Mouse (Mus musculus) MN1 (cell line): ENCODE data around the gene Ddx5.
"Not testable (repeated sequence)": the region's sequence is repeated elsewhere in the genome, so short reads cannot be mapped to it uniquely, and the experiment has no call there.

ENCODE experiments used
- DNase-seq: peaks from one replicate; pipeline ENCODE4 v3.0.0-alpha.2; 2016; ENCODE audit warnings: low spot score

Gene Ddx5

DNA sequence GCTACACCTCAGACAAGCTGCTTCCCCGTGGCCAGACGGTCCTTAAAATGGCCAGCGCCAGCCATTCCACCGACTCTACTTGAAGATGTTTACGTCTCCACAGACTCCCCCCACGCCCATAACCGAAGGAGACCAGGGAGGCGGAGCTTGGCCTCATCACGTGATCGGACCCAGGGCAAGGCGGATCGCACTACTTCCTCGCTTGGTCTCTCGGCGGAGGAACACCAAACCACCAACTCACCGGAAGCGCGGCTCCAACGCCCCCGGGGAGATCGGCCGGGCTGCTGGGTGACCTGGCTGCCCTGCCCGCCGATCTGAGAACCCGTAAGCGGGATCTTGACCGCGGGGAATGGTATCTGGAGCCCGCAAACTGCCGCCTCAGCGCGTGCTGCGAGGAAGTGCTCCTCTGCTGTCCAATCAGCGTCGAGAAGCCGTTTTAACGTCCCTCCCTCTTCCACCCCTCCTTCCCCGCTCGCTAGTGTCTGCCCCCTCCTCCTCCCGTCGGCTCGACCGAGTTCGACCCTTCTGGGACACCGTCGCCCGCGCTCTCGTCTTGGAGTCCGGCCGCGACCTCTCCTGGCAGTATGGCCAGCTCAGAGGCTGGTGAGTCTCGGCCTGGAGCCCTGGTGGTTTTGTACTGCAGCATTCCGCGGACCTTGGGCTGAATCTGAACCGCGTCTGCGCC, at the start of gene Ddx5, which contains the start of gene Cep95:
Gene Ddx5 (minus strand): TSS at position 411 of the 685 bp plus-strand sequence.
Gene Cep95 (plus strand): TSS at position 478 of the 685 bp plus-strand sequence.
- peak; percentile 97 for DNase-seq

DNA sequence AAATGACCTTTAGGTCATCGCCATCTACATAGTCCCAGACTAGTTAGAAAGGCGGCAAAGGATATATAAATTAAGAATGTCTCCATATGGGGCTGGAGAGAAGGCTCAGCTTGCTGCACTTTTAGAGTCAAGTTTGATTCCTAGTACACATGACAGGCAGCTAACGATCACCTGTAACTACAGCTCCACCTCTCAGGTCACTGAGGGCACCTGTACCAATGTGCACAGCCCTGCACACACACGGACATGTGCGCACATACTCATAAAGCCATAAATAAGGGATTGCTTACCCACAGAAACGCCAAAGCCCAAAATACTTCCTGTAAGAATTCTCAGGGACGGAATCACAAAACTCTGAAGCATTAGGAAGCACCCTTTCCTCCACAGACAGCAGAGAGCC, 39.1 kb upstream of the Ddx5 start:
- DNase-seq = no peak

DNA sequence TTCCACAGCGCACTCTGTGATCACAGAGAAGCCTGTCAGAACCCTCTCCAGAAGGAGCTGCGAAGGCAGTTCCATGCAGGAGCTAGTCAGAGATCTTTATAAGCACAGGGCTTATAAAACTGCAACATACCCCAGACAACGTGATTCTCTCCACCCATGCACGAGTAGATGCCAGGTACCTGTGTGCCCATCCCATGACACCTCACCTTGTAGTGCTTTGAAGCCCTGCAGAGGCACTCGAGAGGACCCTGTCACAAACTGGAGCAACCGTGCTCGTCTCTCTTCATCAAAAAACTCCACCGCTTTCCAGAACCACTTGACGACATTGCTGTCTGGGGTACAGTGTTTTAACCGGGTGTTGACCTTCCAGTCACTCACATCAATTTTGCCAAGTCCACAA, 35.4 kb upstream of the Ddx5 start:
- DNase-seq = no peak

DNA sequence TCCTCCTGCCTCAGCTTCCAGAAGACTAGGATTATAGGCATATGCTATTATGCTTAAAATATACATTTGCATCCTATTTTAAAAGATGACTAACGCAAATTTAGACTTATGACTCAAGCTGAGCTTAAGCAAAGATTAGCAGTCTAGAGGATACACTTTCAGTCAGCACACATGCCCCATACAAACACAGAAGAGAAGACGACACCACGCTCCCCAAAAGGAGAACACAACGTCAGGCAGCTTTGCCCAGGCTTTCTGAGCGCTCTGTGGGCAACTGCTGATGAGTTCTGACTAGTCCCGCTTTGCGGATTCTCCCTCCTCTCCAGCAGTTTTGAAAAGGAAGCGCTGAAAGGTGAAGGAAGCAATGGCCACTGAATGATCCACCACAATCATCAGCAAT, 34.8 kb upstream of the Ddx5 start:
- no peak for DNase-seq

DNA sequence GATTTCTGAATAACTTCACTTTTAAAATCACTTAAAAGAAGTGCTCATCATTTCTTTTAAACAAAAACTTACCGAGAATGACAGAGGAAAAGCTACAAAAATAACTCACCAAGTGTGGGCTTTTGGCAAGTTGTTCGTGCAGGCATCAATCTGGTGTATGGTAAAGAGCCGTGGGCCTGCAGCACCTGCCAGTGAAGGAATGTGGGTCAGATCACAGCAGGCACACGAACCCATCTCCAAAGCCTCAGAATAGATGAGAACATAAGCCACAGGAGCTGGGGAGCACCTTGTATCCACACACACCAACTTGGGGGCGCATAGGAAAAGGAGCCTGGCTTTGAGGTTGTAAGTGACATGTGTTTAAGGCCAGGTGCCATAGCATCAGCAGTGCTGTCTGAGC, 33.9 kb upstream of the Ddx5 start:
- no peak for DNase-seq

DNA sequence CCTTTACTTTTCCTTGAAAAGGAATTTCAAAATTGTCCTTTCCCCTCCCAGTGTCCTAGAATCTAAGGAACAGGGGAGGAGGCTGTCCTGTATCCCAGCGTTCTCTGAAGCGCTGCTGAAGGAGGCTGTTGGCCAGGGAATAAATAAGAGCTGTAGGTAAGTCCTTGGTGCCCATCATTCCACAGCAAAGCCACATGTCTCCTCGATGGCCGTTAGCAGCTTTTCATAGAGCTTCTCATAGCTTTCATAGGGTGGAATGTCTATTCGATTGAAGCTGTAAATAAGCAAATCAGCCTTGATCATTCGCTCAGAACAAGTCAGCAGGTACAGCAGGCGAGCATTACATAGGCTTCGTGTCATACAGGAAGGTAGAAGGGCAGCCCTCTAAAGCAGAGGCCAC, 33.5 kb upstream of the Ddx5 start:
- DNase-seq = no peak

DNA sequence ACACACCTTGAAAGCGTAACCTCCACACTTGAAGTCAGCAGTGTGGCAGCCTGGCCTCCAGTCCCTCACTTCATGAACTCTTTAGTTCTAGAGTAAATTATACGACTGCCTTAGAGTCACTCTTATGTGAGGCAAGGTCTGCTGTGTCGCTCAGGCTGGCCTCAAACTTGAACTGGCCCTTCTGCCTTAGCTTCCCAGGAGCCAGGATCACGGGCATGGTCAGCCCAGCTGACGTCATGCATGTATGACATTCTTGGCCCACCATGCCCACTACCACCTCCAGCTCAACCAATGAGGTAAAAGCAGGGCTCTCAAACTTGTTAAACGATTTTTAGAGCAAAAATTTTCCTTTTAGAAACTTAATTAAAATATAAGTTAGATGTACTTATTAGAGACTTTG, 32.4 kb upstream of the Ddx5 start:
- DNase-seq = no peak

DNA sequence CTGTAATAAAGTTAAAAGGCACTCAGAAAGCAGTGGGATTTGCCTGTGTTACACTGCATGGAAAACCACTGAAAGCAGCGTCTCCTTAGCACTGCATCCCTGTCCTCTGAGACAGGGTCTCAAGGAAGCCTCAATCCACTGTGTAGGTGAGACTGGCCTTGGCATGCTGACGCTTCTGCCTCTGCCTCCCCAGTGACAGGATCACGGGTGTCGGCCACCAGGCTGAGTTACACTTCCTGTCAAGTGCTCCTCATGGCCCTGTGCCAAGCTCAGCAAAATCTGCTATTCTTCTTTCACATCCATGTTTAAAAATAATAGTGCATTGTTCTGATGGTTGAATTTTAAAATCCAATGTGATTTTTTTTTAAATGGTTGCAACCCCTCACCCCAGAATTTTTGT, 32.0 kb upstream of the Ddx5 start:
- peak; percentile 13 for DNase-seq

DNA sequence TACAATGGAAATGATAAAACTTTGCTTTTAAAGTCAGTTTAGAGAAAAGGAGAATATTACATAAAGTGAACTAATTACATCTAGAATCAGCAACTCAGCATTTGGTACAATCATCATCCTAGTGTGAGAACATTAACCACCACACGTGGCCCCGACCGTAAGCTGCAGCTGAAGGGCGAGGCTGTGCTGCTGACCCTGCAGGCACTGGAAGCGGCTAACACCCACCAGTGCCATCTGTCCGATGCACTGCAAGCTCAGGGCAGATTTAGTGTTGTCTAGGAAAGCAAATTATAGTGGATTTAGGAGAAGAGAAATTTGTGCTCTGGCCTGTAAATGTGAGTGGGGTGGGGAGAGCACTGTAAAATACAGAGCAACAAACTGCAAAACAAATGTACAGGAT, 31.3 kb upstream of the Ddx5 start:
- no peak for DNase-seq

DNA sequence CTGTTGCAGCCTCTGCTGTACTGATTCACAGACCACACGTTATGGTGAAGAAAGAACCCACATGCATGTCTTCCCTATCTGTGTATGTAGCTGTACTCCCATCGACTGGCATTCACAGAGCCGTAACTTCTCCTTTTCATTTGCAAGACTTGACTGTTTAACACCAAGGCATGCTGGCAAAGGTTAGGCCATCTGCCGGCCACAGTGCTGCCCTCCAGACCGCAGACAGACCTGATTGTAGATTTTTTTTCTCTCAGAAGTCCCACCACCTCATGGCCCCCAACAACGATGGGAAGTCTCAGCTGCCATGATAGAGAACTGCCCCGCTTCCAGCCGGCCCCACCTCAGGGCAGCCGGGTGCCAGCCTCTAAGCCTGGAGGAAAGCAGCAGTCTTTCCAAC, 30.6 kb upstream of the Ddx5 start:
- no peak for DNase-seq

DNA sequence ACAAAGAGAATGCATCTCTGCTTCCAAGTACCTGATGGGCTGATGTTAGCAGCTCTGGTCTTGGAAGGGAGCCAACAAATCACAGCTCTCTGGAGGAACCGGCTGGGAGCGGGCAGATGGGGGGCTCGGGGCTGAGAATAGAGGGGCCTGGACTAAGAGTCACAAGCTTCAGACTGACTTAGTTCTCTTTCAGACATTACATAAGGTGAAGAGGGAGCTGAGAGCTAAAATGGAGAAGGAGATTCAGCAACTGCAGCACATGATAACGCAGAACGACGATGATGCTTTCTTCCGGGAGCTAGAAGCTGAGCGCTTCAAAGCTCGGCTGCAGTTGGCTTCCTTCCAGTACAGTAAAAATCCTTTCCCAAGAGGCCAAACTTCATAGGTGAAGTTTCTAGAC, 29.4 kb upstream of the Ddx5 start:
- no peak for DNase-seq

DNA sequence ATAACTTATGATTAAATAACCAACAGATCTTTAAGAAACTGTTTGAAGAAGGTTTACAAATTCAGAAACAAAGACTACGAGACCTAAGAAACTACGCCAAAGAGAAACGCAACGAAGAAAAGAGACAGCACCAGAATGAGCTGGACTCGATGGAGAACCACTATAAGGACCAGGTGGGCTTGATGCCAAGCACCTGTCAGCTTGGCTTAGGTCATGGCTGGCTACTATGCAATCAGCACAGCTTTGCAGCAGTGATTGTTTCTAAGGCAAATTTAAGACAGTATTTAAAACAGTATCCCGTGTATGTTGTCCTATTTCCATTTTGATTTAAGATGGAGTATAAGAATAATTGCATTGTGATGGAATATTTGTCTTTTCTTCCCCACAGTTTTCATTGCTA, 28.8 kb upstream of the Ddx5 start:
- no peak for DNase-seq

DNA sequence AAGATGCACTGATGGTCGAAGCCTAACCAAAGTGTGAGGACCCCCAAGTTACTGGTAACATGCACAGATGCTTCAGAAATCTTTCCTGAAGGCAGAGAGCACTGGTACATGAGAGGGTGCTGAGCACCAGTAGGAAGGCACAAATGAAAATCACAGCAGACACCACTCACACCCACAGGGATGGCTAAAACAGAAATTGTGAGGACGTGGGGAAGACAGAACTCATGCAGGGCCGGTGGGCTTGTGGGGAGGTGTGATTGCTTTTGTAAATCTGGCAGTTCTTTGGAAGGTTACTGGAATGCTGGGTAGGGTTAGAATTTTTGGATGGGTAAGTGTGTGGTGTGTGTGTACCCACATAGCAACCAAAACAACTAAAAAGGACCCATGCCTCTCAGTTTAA, 28.2 kb upstream of the Ddx5 start:
- DNase-seq = no peak

DNA sequence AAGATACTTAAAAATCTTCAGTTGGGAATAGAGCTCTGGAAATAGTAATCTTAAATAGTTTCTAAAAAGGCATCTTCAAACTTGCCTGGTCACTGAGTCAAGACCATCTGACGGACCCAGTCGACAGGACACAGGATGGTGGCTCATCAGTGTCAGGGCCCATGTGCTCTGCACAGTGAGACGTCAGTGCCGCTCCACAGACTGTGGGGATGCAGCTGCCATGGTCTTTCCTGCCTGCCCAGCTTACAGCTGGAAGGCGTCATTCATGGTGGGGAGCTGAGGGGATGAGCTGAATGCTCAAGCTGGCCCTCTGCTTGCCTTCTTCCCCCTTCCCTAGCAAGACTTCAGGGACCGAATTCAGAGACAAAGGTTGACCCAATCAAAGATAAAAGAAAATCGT, 27.3 kb upstream of the Ddx5 start:
- DNase-seq = no peak

DNA sequence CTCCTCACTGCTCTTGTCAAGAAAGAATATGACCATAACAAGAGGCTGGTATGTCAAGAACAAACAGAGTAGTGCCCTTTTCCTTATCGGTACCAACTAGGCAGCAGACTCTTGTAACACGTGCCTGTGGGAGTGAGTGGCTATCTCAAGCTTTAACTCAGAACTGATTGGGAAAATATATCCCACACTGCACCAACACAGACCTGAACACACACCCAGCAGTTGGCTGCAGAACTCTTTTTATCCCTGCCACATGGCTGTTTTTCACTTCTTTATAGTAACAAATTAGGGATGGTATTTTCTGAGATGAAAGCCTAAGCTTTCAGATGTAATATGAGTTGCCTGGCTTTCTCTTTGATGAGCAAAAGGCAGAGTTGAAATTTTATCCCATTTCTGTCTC, 26.8 kb upstream of the Ddx5 start:
- no peak for DNase-seq

DNA sequence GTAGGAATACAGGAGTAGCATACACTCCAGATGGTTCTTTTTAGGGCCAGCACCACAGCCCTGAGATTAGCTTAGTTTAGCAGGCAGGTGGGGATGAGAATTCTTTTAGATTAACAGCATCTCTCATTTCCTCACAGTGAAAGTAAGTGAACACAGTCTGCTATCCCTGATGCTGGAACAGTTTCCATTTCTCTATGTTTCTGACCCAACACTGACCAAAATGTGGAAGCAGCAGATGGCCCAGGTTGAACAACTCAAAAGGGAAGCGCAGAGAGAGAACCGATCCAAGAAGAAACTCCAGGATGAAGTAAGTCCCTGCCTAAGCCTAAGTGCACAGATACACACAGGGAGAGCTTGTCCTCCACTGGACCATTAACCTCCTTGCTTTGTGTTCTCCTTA, 26.3 kb upstream of the Ddx5 start:
- DNase-seq = no peak

DNA sequence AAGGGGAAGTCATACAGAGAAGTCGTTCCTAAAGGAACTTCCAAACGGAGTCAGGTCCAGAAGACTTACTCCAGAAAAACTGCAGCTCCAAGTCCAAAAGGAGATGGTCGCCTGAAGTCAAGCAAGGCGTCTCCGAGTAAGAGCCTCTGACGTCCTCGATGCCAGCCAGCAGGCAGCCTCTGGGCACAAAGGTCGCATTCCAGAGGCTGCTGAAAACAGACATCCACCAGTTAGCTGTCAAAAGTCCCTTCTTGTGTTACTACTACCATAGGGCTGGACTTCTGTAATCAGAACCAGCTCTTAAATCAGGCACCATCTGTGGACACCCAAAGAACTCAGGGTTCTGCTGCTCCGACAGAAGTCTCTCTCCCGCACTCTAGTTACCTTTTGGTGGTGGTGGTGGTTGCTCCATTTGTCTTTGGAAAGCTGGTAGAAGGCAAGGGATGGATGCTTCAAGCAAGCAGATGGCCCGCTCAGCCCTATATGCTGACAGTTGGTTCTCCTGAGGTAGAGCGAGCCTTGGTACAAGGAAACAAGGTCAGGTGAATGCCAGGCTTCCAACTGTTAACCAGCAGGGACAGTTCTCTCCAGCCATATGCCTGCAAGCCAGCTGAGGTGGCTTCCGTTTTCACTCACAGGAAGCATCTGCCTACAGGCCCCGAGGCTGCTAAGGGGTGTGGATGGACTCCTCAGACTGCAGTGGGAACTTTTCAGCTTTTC, 25.8 kb upstream of the Ddx5 start:
- DNase-seq = no peak

DNA sequence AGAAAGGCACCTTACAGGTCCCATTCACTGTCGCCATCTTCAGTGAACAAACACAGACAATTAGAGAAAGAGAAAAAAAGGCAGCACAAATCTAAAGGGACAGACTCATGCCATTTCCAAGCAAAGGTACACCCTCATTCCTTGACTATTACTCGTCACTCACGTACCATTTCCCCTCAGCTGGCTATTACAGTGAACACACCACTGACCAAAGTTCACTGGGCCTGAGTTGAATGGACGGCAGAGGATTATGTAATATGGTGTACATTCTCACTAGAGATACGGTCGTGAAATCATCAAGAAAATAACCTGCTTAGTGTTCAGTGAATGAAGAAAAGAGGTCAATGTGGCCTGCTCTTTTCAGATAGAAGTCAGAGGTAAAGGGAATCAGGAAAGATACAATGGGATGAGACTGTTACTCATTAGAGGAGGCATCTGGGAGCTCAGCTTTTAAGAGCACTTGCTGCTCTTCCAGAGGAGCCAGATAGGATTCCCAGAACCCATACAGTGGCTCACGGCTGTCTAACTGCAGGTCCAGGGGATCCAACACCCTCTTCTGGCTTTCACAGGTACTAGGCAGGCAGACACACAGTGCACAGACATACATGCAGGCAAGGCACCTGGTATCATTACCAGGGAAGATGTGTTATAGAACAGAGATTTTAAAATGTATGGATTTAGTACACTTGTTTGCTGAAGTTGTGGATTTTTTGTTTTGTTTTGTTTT, 23.6 kb upstream of the Ddx5 start:
- no peak for DNase-seq

DNA sequence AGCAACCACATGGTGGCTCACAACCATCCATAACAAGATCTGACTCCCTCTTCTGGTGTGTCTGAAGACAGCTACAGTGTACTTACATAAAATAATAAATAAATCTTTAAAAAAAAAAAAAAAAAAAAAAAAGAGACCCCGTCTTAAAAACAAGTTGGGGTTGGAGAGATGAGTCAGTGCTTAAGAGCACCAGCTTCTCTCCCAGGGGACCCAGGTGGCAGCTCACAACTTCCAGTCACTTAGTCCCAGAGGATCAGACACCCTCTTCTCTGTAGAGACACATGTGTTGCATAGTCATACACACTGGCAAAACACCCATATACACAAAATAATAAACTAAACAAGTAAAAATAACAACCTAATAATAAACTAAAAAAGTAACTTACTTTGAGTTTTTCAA, 18.5 kb upstream of the Ddx5 start:
- DNase-seq = not testable (repeated sequence)

DNA sequence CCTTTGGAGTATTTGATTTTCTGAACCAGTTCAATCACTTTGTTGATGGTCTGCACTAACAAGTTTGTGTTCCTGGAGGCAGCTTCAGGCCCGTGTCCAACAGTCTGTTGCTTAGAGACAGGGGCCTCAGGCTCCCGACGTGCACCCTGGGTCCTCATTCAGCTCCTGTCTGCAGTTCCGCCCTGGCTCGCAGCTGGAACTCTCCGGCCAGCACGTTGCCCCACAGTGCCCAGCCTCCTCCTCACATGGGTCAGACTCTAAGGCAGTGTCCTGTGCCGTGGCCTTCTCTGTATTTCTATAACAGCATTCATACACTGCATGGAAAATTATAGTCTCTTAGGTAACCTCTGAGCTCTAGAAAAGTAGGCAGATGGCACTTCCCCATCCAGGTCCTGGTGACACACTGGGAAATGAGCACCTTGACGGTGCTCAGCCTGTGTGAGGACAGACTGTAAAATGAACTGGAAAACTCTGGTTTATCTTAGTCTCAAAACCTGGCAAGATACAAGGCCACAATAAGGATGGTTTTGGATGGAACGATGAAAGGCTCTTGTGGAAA, 13.2 kb upstream of the Ddx5 start:
- DNase-seq = no peak

DNA sequence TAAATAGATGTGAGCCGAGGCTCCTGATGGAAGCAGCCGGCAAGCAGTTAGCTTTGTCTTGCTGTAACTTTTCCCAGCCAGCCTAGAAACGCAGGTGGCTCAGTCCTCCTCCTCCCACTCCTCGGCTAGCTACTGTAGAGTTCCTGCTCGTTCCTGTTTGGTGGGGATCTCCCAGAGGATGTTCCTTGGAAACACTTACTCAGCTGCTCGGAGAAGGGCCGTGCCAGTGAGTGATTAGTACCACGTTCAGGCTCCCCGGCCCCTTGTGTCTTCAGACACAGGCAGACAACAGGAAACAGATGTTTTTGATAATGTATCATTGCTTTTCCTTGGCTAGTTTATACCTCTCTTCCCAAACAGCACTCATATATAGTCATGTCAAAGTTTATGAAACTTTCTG, 6.7 kb upstream of the Ddx5 start:
- no peak for DNase-seq

DNA sequence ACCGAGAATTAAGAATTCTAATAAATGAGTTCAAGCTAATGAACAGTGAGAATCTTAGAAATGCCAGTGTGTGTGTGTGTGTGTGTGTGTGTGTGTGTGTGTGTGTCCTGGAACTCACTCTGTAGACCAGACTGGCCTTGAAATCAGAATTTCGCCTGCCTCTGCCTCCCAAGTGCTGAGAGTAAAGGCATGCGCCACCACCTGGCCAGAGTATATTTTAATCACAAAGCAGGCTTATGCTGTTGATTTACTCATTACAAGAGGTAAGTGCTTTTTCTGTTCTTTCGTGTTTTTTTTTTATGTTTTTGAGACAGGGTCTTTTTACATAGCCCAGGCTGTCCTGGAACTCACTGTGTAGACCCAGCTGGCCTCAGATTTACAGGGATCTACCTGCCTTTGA, 4.9 kb upstream of the Ddx5 start:
- DNase-seq = no peak

DNA sequence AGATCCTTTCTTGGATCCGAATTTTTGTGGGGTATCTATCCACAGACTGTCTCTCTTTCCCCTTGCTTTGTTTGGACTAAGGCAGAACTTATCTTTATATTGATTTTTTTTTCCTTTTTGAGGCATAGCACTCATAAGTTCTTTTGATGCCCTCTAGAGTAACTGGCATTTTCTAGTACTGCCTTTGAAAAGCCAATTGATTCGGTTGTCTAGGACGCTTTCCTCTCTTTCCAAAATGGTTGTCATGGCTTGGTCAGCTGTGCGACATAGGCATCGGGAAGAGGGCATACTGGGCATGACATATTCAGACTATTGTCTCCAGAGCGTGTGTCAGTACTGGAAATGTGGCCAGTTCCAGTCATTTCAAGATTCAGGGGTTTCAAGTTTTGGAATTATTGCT, 664 bp upstream of the Ddx5 start:
- DNase-seq = peak; percentile 69
